Mouse (Mus musculus): ENCODE measurements around the gene Gucy2f. TPM values are rescaled to one million over a fixed set of nuclear protein-coding genes. Genes with fewer than 3 reads are reported as not detected.

Gene Gucy2f
- polyA plus RNA-seq, 1 experiment from 2014 or later: not detected

GRCm38 (mm10) chrX:142190355-142190754, 6.4 kb downstream of the Gucy2f start:
- H3K4me1 ChIP-seq: no peaks in the 10 kb centered on the region
- peaks cover 15% of the 10 kb centered on the region for H3K27me3 ChIP-seq
- no peak for ATAC-seq (ENCODE audit: insufficient number of reproducible peaks, insufficient read depth, low FRiP score, low TSS enrichment, low read depth)
- no peaks in the 10 kb centered on the region for H3K9me3 ChIP-seq
- H3K9ac ChIP-seq: no peak overlapping the region
- no peaks in the 10 kb centered on the region for H3K36me3 ChIP-seq
- no peak overlapping the region for H3K27ac ChIP-seq
- 73% methylated on average over 2 of the region's 2 CpGs for WGBS
- H3K4me2 ChIP-seq: no peak overlapping the region
- H3K4me3 ChIP-seq: no peak overlapping the region

- no peak overlapping the region for H3K27ac ChIP-seq
- no peak overlapping the region for H3K4me3 ChIP-seq
- H3K9ac ChIP-seq: no peak overlapping the region
- H3K27me3 ChIP-seq: peaks cover 20% of the 10 kb centered on the region
- H3K4me2 ChIP-seq: peak overlapping the region; percentile 33
- no peaks in the 10 kb centered on the region for H3K4me1 ChIP-seq
- WGBS: 34% methylated on average over 22 of the region's 22 CpGs
- H3K9me3 ChIP-seq: no peaks in the 10 kb centered on the region
- no peak for ATAC-seq (ENCODE audit: insufficient number of reproducible peaks, insufficient read depth, low FRiP score, low TSS enrichment, low read depth)
- no peaks in the 10 kb centered on the region for H3K36me3 ChIP-seq
These were observed 7.6 kb downstream of the Gucy2f start for GRCm38 (mm10) chrX:142189023-142189703.

- whole genome bisulfite sequencing: 58% methylated on average over 2 of the region's 2 CpGs
These were observed 14.7 kb downstream of the Gucy2f start for GRCm38 (mm10) chrX:142182026-142182425.

GRCm38 (mm10) chrX:142176981-142177380, 19.8 kb downstream of the Gucy2f start:
- Histone ChIP-seq H3K27ac (no peak overlapping the region), H3K4me2 (no peak overlapping the region), H3K4me3 (no peak overlapping the region), H3K4me1 (no peaks in the 10 kb centered on the region), H3K36me3 (no peaks in the 10 kb centered on the region), H3K27me3 (peaks cover 22% of the 10 kb centered on the region), H3K9ac (no peak overlapping the region), H3K9me3 (no peaks in the 10 kb centered on the region)
- ATAC-seq (ENCODE audit: insufficient number of reproducible peaks, insufficient read depth, low FRiP score, low TSS enrichment, low read depth): no peak

More at GRCm38 (mm10) chrX:142182026-142182425, 14.7 kb downstream of the Gucy2f start:
- Histone ChIP-seq H3K27me3 (peaks cover 30% of the 10 kb centered on the region), H3K4me3 (no peak overlapping the region), H3K36me3 (no peaks in the 10 kb centered on the region), H3K9ac (no peak overlapping the region), H3K4me2 (no peak overlapping the region), H3K4me1 (no peaks in the 10 kb centered on the region), H3K9me3 (no peaks in the 10 kb centered on the region), H3K27ac (no peak overlapping the region)
- no peak for ATAC-seq (ENCODE audit: insufficient number of reproducible peaks, insufficient read depth, low FRiP score, low TSS enrichment, low read depth)

- H3K27me3 ChIP-seq: peaks cover 40% of the 10 kb centered on the region
- no peak overlapping the region for H3K4me2 ChIP-seq
- no peak overlapping the region for H3K4me3 ChIP-seq
- H3K9ac ChIP-seq: no peak overlapping the region
- ATAC-seq (ENCODE audit: insufficient number of reproducible peaks, insufficient read depth, low FRiP score, low TSS enrichment, low read depth): no peak
- no peaks in the 10 kb centered on the region for H3K4me1 ChIP-seq
- H3K27ac ChIP-seq: no peak overlapping the region
- H3K36me3 ChIP-seq: no peaks in the 10 kb centered on the region
- no peaks in the 10 kb centered on the region for H3K9me3 ChIP-seq
These were observed 81.0 kb downstream of the Gucy2f start for GRCm38 (mm10) chrX:142115779-142116178.

GRCm38 (mm10) chrX:142111236-142111635, 85.5 kb downstream of the Gucy2f start:
- ATAC-seq (ENCODE audit: insufficient number of reproducible peaks, insufficient read depth, low FRiP score, low TSS enrichment, low read depth): no peak
- H3K9me3 ChIP-seq: no peaks in the 10 kb centered on the region
- no peaks in the 10 kb centered on the region for H3K36me3 ChIP-seq
- 71% methylated on average over 6 of the region's 6 CpGs for WGBS
- H3K4me1 ChIP-seq: no peaks in the 10 kb centered on the region
- H3K27ac ChIP-seq: no peak overlapping the region
- no peak overlapping the region for H3K9ac ChIP-seq
- peaks cover 59% of the 10 kb centered on the region for H3K27me3 ChIP-seq
- no peak overlapping the region for H3K4me3 ChIP-seq
- no peak overlapping the region for H3K4me2 ChIP-seq

GRCm38 (mm10) chrX:142096904-142097303, 99.8 kb downstream of the Gucy2f start:
- no peaks in the 10 kb centered on the region for H3K36me3 ChIP-seq
- no peaks in the 10 kb centered on the region for H3K9me3 ChIP-seq
- no peak for ATAC-seq (ENCODE audit: insufficient number of reproducible peaks, insufficient read depth, low FRiP score, low TSS enrichment, low read depth)
- WGBS: 42% methylated on average over 3 of the region's 3 CpGs
- no peaks in the 10 kb centered on the region for H3K4me1 ChIP-seq
- peaks cover 48% of the 10 kb centered on the region for H3K27me3 ChIP-seq
- no peak overlapping the region for H3K4me2 ChIP-seq
- H3K27ac ChIP-seq: no peak overlapping the region
- no peak overlapping the region for H3K4me3 ChIP-seq
- no peak overlapping the region for H3K9ac ChIP-seq

- Histone ChIP-seq H3K9me3 (no peaks in the 10 kb centered on the region), H3K9ac (no peak overlapping the region), H3K4me2 (no peak overlapping the region), H3K4me3 (no peak overlapping the region), H3K36me3 (no peaks in the 10 kb centered on the region), H3K27me3 (peaks cover 51% of the 10 kb centered on the region), H3K4me1 (no peaks in the 10 kb centered on the region), H3K27ac (no peak overlapping the region)
- no peak for ATAC-seq (ENCODE audit: insufficient number of reproducible peaks, insufficient read depth, low FRiP score, low TSS enrichment, low read depth)
- 84% methylated on average over 5 of the region's 5 CpGs for WGBS
These were observed 101.2 kb downstream of the Gucy2f start for GRCm38 (mm10) chrX:142095579-142095978.

GRCm38 (mm10) chrX:142062585-142062984, 134.1 kb downstream of the Gucy2f start:
- peaks cover 25% of the 10 kb centered on the region for H3K27me3 ChIP-seq

More at GRCm38 (mm10) chrX:142062585-142062984, 134.1 kb downstream of the Gucy2f start:
- Histone ChIP-seq H3K9ac (no peak overlapping the region), H3K36me3 (no peaks in the 10 kb centered on the region), H3K4me1 (no peaks in the 10 kb centered on the region), H3K4me2 (no peak overlapping the region), H3K9me3 (no peaks in the 10 kb centered on the region), H3K4me3 (no peak overlapping the region), H3K27ac (no peak overlapping the region)
- no peak for ATAC-seq (ENCODE audit: insufficient number of reproducible peaks, insufficient read depth, low FRiP score, low TSS enrichment, low read depth)
- WGBS: 66% methylated on average over 3 of the region's 3 CpGs

Other genes with a start within 250 kb of the Gucy2f start
- 16.2 and 16.8 TPM in 2 replicates for gene Nxt2, start 29.8 kb upstream of the Gucy2f start, polyA plus RNA-seq (2015; fragmentation: Nextera tagmentation; extraction: Ambion mirVana)
- gene Kcne1l, start 109.4 kb upstream of the Gucy2f start, polyA plus RNA-seq (2015; fragmentation: Nextera tagmentation; extraction: Ambion mirVana): 17.4 and 17.9 TPM in 2 replicates
- gene Acsl4, start 193.6 kb upstream of the Gucy2f start, polyA plus RNA-seq (2015; fragmentation: Nextera tagmentation; extraction: Ambion mirVana): 7.8 and 9.2 TPM in 2 replicates

Data from embryonic facial prominence, embryonic 13.5 days (tissue).